ENCODE assay signal across 26 mouse cellular contexts in genomic region chr10:104936660-104937059, GRCm38 (mm10).
DNase-seq lines count a peak whose midpoint lies in the region; ATAC-seq and TF ChIP-seq lines count a peak whose summit lies in the region.
"Had no signal": no experiment of that assay in that cellular context is flagged by ENCODE, and none has a peak within 500 bp of the region (broad histone marks: within the 10 kb centered on the region; RNA-seq: fewer than 3 reads in every experiment).

No protein-coding gene starts in this region.

- H3K36me3 ChIP-seq in limb, embryonic 13.5 days = no peaks in the 10 kb centered on the region
- H3K36me3 ChIP-seq in limb, embryonic 10.5 days = no peaks in the 10 kb centered on the region
- no peaks in the 10 kb centered on the region for H3K36me3 ChIP-seq in midbrain, embryonic 13.5 days
- no peaks in the 10 kb centered on the region for H3K36me3 ChIP-seq in midbrain, embryonic 15.5 days (replicated peaks)
- no peaks in the 10 kb centered on the region for H3K36me3 ChIP-seq in limb, embryonic 14.5 days (ENCODE audit: control insufficient read depth, insufficient read depth, low read length)
- no peaks in the 10 kb centered on the region for H3K36me3 ChIP-seq in forebrain, embryonic 11.5 days (ENCODE audit: control insufficient read depth, insufficient read depth, low read length)
- H3K36me3 ChIP-seq: embryonic facial prominence, embryonic 15.5 days; forebrain, embryonic 12.5 days; forebrain, embryonic 15.5 days; G1E; heart, embryonic 10.5 days; heart, embryonic 13.5 days; hindbrain, embryonic 12.5 days; hindbrain, embryonic 15.5 days had no signal

- H3K9me3 ChIP-seq in limb, embryonic 13.5 days = no peaks in the 10 kb centered on the region
- H3K9me3 ChIP-seq in limb, embryonic 10.5 days (replicated peaks) = no peaks in the 10 kb centered on the region
- no peaks in the 10 kb centered on the region for H3K9me3 ChIP-seq in midbrain, embryonic 13.5 days
- no peaks in the 10 kb centered on the region for H3K9me3 ChIP-seq in midbrain, embryonic 15.5 days
- H3K9me3 ChIP-seq in limb, embryonic 14.5 days (ENCODE audit: control insufficient read depth, low read length) = no peaks in the 10 kb centered on the region
- H3K9me3 ChIP-seq in forebrain, embryonic 11.5 days (ENCODE audit: control insufficient read depth, low read length) = no peaks in the 10 kb centered on the region
- H3K9me3 ChIP-seq: embryonic facial prominence, embryonic 15.5 days; forebrain, embryonic 12.5 days; forebrain, embryonic 15.5 days; G1E; heart, embryonic 10.5 days; heart, embryonic 13.5 days; hindbrain, embryonic 12.5 days; hindbrain, embryonic 15.5 days had no signal

- no peak overlapping the region for H3K4me3 ChIP-seq in limb, embryonic 13.5 days
- H3K4me3 ChIP-seq in limb, embryonic 10.5 days = no peak overlapping the region
- no peak overlapping the region for H3K4me3 ChIP-seq in midbrain, embryonic 13.5 days (replicated peaks)
- H3K4me3 ChIP-seq in midbrain, embryonic 15.5 days = no peak overlapping the region
- H3K4me3 ChIP-seq in limb, embryonic 14.5 days (replicated peaks; ENCODE audit: low read length) = no peak overlapping the region
- no peak overlapping the region for H3K4me3 ChIP-seq in forebrain, embryonic 11.5 days (ENCODE audit: low read depth, low read length)
- H3K4me3 ChIP-seq: embryonic facial prominence, embryonic 15.5 days; forebrain, embryonic 12.5 days; forebrain, embryonic 15.5 days; heart, adult 2 months; heart, embryonic 10.5 days; heart, embryonic 13.5 days; hindbrain, embryonic 12.5 days; hindbrain, embryonic 15.5 days had no signal

- H3K4me2 ChIP-seq in limb, embryonic 13.5 days (replicated peaks) = no peak overlapping the region
- H3K4me2 ChIP-seq in midbrain, embryonic 13.5 days (replicated peaks) = no peak overlapping the region
- no peak overlapping the region for H3K4me2 ChIP-seq in midbrain, embryonic 15.5 days
- H3K4me2 ChIP-seq in limb, embryonic 14.5 days (replicated peaks; ENCODE audit: low read depth, low read length, severe bottlenecking) = no peak overlapping the region
- no peak overlapping the region for H3K4me2 ChIP-seq in forebrain, embryonic 11.5 days (ENCODE audit: low read depth, low read length, severe bottlenecking)
- H3K4me2 ChIP-seq: embryonic facial prominence, embryonic 15.5 days; forebrain, embryonic 12.5 days; forebrain, embryonic 15.5 days; heart, embryonic 13.5 days; hindbrain, embryonic 12.5 days; hindbrain, embryonic 15.5 days had no signal

- H3K4me1 ChIP-seq in limb, embryonic 13.5 days = no peaks in the 10 kb centered on the region
- no peaks in the 10 kb centered on the region for H3K4me1 ChIP-seq in limb, embryonic 10.5 days
- no peaks in the 10 kb centered on the region for H3K4me1 ChIP-seq in midbrain, embryonic 13.5 days (replicated peaks)
- no peaks in the 10 kb centered on the region for H3K4me1 ChIP-seq in midbrain, embryonic 15.5 days
- no peaks in the 10 kb centered on the region for H3K4me1 ChIP-seq in limb, embryonic 14.5 days (ENCODE audit: control insufficient read depth, insufficient read depth, low read length)
- H3K4me1 ChIP-seq in forebrain, embryonic 11.5 days (replicated peaks; ENCODE audit: control insufficient read depth, insufficient read depth, low read length) = no peaks in the 10 kb centered on the region
- H3K4me1 ChIP-seq: embryonic facial prominence, embryonic 15.5 days; forebrain, embryonic 12.5 days; forebrain, embryonic 15.5 days; heart, embryonic 10.5 days; heart, embryonic 13.5 days; hindbrain, embryonic 12.5 days; hindbrain, embryonic 15.5 days had no signal

- 0 out of 2 replicates have a peak, but pooled peaks have one; percentile 36 for ATAC-seq in limb, embryonic 13.5 days (ENCODE audit: low FRiP score, low read depth)
- ATAC-seq in midbrain, embryonic 13.5 days = peak; percentile 58; the same call in 1 of the 2 replicates
- no peak for ATAC-seq in midbrain, embryonic 15.5 days (replicated peaks)
- peak; percentile 44; the same call in 1 of the 2 replicates for ATAC-seq in limb, embryonic 14.5 days (ENCODE audit: low FRiP score, low read depth)
- no peak for ATAC-seq in forebrain, embryonic 11.5 days (replicated peaks; ENCODE audit: low FRiP score)
- ATAC-seq: forebrain, embryonic 15.5 days; Patski had no signal

- 57% methylated on average over 1 of the region's 1 CpGs for WGBS in limb, embryonic 13.5 days
- WGBS in limb, embryonic 10.5 days = 71% methylated on average over 1 of the region's 1 CpGs
- WGBS in midbrain, embryonic 13.5 days = 30% methylated on average over 1 of the region's 1 CpGs
- WGBS in midbrain, embryonic 15.5 days = 37% methylated on average over 1 of the region's 1 CpGs
- 54% methylated on average over 1 of the region's 1 CpGs for WGBS in limb, embryonic 14.5 days
- WGBS in forebrain, embryonic 11.5 days = 85% methylated on average over 1 of the region's 1 CpGs

- H3K27ac ChIP-seq in limb, embryonic 13.5 days = no peak overlapping the region
- no peak overlapping the region for H3K27ac ChIP-seq in limb, embryonic 10.5 days
- no peak overlapping the region for H3K27ac ChIP-seq in midbrain, embryonic 13.5 days
- no peak overlapping the region for H3K27ac ChIP-seq in midbrain, embryonic 15.5 days
- no peak overlapping the region for H3K27ac ChIP-seq in limb, embryonic 14.5 days (replicated peaks; ENCODE audit: low read depth, low read length)
- H3K27ac ChIP-seq in forebrain, embryonic 11.5 days (ENCODE audit: low read depth, low read length) = no peak overlapping the region
- H3K27ac ChIP-seq: embryonic facial prominence, embryonic 15.5 days; forebrain, embryonic 12.5 days; forebrain, embryonic 15.5 days; heart, adult 2 months; heart, embryonic 10.5 days; heart, embryonic 13.5 days; hindbrain, embryonic 12.5 days; hindbrain, embryonic 15.5 days had no signal

- TF ChIP-seq POLR2A in brain, embryonic 14.5 days (IDR thresholded peaks at IDR 0.05; ENCODE audit: borderline replicate concordance, extremely low read depth, insufficient read depth, insufficient read length, poor library complexity, severe bottlenecking) = no peak
- no peak for TF ChIP-seq POLR2A in limb, embryonic 14.5 days (IDR thresholded peaks at IDR 0.05; ENCODE audit: borderline replicate concordance, extremely low read depth, insufficient read depth, insufficient read length)

- TF ChIP-seq CTCF in brain, embryonic 14.5 days (IDR thresholded peaks at IDR 0.05; ENCODE audit: borderline replicate concordance, extremely low read depth, insufficient read depth, insufficient read length) = no peak

- no peaks in the 10 kb centered on the region for H3K27me3 ChIP-seq in limb, embryonic 13.5 days
- H3K27me3 ChIP-seq in limb, embryonic 10.5 days (ENCODE audit: low read depth, poor library complexity, severe bottlenecking) = no peaks in the 10 kb centered on the region
- H3K27me3 ChIP-seq in midbrain, embryonic 13.5 days = no peaks in the 10 kb centered on the region
- H3K27me3 ChIP-seq in midbrain, embryonic 15.5 days (replicated peaks) = no peaks in the 10 kb centered on the region
- no peaks in the 10 kb centered on the region for H3K27me3 ChIP-seq in limb, embryonic 14.5 days (ENCODE audit: control insufficient read depth, insufficient read depth, low read length)
- H3K27me3 ChIP-seq in forebrain, embryonic 11.5 days (ENCODE audit: control insufficient read depth, insufficient read depth, low read length) = no peaks in the 10 kb centered on the region
- H3K27me3 ChIP-seq: CH12.LX; embryonic facial prominence, embryonic 15.5 days; forebrain, embryonic 12.5 days; forebrain, embryonic 15.5 days; heart, embryonic 13.5 days; hindbrain, embryonic 12.5 days; hindbrain, embryonic 15.5 days; Patski had no signal

- DNase-seq in limb, embryonic 10.5 days (ENCODE audit: low spot score) = no peak
- peak; percentile 39 for DNase-seq in brain, embryonic 14.5 days (ENCODE audit: low read depth)
- DNase-seq in limb, embryonic 14.5 days (ENCODE audit: low spot score) = peak; percentile 20
- DNase-seq in forebrain, embryonic 11.5 days (ENCODE audit: low spot score) = no peak
- DNase-seq: adrenal gland, postnatal 10 days; B cell, adult 2 months; cerebellum, adult 18-20 months; cerebellum, adult 9-10 months; cerebellum, postnatal 14 days; gastrocnemius, postnatal 10 days; gastrocnemius, postnatal 36 days; heart, adult 2 months; heart, postnatal 14 days had no signal

- H3K9ac ChIP-seq in limb, embryonic 13.5 days = no peak overlapping the region
- no peak overlapping the region for H3K9ac ChIP-seq in midbrain, embryonic 13.5 days (replicated peaks)
- H3K9ac ChIP-seq in midbrain, embryonic 15.5 days = no peak overlapping the region
- H3K9ac ChIP-seq in limb, embryonic 14.5 days (ENCODE audit: low read depth, low read length, severe bottlenecking) = no peak overlapping the region
- no peak overlapping the region for H3K9ac ChIP-seq in forebrain, embryonic 11.5 days (ENCODE audit: low read length)
- H3K9ac ChIP-seq: embryonic facial prominence, embryonic 15.5 days; forebrain, embryonic 12.5 days; forebrain, embryonic 15.5 days; heart, embryonic 13.5 days; hindbrain, embryonic 12.5 days; hindbrain, embryonic 15.5 days had no signal

Comparison
In these comparisons a context has a peak if more than half of its experiments do, and no peak if none do; other contexts are left out.
1. ATAC-seq: peak in limb, embryonic 13.5 days (single experiment), midbrain, embryonic 13.5 days (single experiment) and limb, embryonic 14.5 days (single experiment); none in midbrain, embryonic 15.5 days (single experiment) and forebrain, embryonic 11.5 days (single experiment).
2. DNase-seq: peak in brain, embryonic 14.5 days (single experiment) and limb, embryonic 14.5 days (single experiment); none in limb, embryonic 10.5 days (single experiment) and forebrain, embryonic 11.5 days (single experiment).